Mouse (Mus musculus): ENCODE results near the gene 4632433K11Rik. TPM values are rescaled to one million over a fixed set of nuclear protein-coding genes. Genes with fewer than 3 reads are reported as not detected.
"Not testable (repeated sequence)": the region's sequence is repeated elsewhere in the genome, so short reads cannot be mapped to it uniquely, and the experiment has no call there.

4632433K11Rik gene
- polyA plus RNA-seq (2017; shearing (Covaris generic)), result not detected

DNA sequence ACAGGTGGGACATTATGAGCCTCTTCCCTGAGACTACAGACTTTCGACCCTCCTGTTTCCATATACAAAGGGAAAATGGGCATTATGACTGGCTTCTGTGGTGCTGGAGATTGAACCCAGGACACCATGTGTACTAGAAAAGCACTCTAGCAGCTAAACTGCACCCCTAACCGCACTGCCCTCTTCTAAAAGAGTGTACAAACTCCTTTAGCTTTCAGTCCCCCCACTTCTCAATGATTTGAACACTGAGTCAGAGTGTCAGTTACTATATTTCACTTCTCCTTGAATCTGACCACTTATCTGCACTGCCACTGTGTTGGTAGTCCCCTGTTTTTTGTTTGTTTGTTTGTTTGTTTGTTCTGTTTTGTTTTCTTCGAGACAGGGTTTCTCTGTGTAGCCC, at the start of gene 4632433K11Rik:
TSS of gene 4632433K11Rik (plus strand) at position 301 of the 400 bp plus-strand sequence.
- ATAC-seq, result no peak

DNA sequence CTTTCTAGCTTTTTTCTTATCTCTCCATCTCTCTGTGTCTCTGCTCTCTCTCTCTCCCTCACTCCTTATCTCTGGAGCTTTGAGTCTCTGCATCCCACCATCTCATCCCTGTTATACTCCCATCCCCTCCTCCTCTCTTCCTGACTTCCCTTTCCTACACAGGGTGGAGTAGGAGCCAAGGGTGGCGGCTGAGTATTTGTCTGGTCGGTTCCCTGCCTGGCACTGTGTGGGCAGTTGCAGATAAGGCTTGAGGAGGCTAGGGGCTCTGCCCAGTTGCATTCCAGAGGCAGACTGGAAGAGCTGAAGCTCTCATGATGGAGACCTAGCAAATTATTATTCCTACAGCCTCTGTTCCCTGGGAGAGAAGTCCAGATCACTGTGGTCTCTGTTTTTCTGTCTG, 45.7 kb upstream of the 4632433K11Rik start:
- ATAC-seq, result no peak

DNA sequence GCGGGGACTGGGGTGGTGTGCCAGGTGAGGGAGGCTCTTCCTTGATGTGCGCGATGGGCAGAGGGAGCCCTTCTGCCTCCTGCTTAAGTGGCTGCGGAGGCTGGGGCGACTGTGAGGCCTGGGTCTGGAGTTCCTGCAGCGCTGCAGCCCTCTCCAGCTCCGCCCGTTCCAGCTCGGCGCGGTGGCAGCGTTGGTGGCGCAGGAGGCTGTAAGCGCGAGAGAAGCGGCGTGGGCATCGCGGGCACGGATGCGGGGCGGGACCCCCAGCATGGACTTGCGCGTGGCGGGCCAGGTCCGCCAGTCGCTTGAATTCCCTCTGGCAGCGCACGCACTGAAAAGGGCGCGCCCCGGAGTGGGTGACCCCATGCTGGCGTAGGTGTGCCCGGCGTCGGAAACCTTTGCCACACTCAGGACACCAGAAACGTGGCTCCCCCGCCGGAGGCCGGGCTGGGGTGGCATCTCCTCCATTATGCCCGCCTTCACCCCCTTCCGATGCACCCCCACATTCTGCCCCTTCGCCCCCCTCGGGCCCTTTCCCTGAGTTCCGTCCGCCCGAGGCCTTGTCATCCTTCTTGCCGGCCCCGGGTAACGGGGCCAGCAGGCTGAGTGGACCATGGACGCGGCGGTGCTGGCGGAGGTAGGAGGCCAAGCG, 40.4 kb upstream of the 4632433K11Rik start:
- ATAC-seq, result no peak

DNA sequence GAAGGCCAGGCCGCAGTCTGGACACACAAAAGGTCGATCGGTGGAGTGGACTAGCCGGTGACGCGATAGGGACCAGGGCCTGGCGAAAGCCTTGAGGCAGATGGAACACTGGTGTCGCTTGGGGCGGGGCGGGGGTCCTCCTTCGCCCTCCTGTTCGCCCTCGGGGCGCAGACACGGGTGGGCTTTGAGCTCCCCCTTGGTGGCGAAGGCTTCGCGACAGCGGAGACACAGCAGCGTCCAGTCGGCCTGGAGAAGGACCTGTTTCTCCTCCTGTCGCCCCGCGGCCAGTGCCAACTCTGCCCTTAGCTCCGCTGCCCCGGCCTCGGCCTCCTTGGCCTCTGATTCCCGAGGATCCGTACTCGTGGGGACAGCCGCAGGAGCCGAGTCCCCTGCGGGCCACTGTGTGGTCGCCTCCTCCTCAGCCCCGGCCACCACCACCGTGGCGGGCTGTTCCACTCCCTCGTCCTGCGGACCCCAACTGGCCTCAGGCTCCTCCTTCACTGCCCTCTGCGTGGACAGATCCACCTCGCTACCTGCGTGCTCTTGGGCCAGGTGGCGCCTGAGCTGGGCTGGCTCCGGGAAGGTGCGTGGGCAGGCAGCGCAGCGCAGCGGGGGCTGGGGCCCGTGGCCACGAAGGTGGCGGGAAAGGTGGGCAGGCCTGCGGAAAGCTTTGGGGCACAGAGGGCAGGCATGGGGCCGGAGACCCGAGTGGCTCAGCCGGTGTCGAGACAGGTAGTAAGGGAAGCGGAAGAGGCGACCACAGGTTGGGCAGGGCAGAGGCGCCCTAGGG, 39.7 kb upstream of the 4632433K11Rik start:
- no peak for ATAC-seq

DNA sequence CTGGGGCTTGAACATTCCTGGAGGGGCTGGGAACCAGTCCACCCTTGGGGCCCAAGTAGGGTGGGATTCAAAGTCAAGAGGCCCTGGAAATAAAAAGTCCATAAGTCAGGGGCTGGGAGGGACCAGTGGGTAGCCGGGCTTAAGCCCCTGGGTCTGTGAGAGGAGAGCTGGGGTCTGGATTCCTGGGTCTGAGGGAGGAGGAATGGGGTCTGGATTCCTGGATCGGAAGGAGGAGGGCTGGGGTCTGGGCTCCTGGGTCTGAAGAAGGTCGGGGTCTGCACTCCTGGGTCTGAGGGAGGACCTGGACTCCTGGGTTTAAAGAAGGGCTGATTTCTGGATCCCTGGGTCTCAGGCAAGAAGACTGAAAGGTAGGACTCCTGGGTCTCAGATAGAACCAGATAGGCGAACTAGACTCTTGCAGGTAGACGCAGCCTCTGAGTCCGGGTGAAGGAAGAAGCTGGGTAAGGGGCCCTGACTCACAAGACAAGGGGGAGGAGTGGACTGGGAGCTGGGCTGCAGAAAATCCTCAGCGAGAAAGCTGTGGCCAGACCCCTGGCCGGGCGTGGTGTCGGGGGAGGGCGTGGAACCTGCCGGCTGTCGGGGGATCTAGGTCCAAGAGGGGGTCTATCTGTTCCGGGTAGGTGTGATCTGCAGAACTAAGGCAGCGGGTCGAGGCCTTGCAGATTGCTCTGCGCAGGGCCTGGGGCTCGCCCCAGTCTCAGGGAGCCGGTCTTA, 38.5 kb upstream of the 4632433K11Rik start:
- ATAC-seq, result peak; percentile 33

DNA sequence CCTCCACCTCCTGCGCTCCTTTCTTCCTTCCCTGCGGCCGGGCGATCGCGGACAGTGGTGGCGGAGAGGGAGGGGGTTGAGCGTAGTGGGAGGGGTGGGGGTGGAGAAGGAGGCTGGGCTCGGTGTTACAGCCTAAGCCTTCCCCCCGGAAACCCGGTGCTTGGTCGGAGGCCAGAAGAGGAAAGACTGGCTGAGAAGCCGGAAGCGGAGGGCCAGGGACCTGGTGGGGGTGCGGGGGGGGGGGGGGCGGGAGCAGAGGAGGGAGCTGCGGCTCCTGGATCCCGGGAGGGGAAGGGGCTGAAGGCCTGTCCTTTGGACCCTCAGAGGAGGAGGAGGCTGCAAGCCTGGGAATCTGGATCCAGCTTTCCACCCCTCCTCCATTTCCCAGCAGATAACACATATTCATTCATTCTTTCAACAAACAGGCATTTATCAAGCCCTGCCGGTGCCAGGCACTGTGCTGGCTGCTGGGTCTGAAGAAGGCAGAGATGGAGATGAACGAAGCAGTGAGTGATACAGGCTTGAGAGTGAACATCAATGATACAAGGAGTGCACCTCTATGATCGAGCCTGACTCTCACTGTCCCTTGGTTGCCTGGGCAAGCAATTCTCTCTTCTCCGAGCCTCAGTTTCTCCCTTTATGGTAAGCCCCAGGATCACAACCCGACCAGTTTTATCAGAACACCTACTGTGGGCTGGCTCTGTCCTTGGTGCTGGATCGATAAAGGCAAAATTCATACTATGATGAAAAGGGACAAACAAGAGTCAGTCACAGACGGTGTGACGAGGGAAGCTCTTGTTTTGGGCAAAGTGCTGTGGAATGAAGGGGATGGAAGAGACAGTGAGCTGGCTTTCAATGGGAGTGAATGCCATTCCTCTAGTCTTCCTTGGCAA, 37.7 kb upstream of the 4632433K11Rik start, which contains the start of gene Zfp579:
TSS of gene Zfp579 (minus strand) at position 156 of the 893 bp plus-strand sequence.
- ATAC-seq, result peak; percentile 72

DNA sequence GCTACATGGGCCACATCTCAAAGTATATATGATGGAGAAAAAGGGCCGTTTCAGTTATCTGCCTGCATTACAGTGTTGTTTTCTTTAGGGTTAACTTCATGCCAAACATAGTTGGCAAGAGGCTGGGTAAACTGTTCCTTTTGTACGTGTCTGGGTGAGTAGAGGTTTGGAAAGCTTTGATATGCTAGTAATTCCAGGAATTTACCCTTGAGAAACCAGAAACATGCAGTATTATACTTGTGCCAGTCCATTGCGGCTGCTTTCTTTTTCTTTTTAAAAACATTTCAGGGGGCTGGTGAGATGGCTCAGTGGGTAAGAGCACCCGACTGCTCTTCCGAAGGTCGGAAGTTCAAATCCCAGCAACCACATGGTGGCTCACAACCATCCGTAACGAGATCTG, 37.0 kb upstream of the 4632433K11Rik start:
- no peak for ATAC-seq

DNA sequence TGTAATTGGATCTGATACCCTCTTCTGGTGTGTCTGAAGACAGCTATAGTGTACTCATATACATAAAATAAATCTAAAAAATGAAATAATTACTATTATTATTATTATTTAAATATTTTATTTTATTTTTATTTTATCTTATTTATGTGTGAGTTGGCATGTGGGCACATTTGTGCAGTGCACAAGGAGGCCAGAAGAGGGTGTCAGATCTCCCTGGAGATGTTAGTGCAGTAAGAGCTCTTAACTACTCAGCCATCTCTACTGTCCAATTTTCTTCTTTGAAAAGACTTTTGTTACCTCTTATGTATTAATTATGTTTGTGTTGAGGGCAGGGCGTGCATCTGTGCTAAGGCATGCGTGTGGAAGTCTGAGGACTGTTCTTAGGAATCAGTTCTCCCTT, 34.0 kb upstream of the 4632433K11Rik start:
- peak; percentile 47 for ATAC-seq

DNA sequence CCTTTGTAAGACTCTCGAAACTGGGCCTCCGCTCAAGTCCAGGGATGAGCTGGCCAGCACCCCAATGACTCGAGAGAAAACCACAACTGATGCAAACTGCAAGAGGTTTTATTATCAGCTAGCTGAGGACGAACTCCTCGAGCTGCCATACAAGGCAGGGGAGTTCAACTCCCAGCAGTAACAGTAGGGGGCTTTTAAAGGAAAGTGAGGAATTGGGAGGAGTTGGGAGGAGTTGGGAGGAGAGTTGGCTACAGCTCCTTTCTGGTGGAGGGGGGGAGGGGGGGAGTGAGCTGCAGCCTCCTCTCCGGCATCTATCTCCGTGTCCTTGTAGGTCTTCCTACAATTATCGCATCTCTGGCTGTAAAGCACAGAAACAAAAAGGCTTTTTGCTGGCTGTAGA, 31.0 kb upstream of the 4632433K11Rik start:
- ATAC-seq, result not testable (repeated sequence)

DNA sequence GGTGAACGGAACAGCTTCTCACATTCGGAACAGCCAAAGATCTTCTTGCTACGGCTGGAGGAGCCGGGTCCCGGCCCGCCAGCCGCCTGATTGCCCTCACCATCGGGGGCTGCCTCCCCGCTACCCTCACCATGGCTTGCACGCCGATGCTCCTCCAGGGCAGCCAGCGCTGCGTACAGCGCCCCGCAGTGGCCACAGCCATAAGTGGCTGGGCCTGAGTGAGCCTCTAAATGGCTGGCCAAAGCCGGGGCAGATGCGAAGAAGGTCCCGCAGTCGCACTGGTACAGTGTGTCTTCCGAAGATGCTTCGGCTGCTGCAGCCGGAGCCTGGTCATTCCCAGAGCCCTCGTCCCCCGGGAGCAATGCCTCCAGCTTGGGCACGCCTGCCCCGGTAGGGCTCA, 25.7 kb upstream of the 4632433K11Rik start:
- ATAC-seq, result no peak

DNA sequence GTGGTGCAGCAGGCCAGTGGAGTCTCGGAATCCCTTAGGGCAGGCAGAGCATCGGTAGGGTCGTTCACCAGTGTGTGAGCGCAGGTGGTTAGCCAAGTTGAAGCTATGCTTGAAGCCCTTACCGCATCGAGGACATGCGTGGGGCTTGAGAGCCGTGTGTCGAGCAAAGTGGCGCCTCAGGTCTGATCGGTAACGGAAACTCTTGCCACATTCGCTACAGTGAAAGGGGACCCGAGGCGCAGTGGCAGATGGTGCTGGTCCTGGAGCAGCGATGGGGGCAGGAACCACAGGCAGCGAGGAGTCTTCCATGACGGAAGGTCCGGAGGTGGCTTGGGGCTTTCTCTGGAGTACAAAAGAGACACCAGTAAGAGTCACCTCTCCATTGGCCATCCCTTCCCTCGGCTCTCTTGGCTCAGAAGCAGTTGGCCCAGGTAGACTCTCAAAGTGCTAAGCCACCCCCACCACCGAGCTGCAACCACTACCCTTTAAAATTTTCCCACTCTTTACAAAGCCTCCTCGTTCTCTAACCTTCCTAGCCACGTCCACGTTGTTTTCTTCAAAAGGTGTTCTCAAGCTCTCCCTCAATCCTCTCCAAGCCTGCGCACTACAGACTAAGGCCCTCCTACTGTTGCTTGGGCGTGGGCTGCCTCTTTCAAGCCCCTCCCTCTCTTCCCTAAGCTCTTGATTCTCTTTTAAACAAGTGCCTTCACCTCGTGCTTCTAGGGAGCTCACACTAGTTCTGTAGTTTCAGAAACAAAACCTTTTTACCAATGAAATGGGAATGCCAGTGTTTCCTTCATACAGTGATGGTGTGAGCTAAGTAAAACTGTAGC, 21.0 kb upstream of the 4632433K11Rik start:
- ATAC-seq, result no peak

DNA sequence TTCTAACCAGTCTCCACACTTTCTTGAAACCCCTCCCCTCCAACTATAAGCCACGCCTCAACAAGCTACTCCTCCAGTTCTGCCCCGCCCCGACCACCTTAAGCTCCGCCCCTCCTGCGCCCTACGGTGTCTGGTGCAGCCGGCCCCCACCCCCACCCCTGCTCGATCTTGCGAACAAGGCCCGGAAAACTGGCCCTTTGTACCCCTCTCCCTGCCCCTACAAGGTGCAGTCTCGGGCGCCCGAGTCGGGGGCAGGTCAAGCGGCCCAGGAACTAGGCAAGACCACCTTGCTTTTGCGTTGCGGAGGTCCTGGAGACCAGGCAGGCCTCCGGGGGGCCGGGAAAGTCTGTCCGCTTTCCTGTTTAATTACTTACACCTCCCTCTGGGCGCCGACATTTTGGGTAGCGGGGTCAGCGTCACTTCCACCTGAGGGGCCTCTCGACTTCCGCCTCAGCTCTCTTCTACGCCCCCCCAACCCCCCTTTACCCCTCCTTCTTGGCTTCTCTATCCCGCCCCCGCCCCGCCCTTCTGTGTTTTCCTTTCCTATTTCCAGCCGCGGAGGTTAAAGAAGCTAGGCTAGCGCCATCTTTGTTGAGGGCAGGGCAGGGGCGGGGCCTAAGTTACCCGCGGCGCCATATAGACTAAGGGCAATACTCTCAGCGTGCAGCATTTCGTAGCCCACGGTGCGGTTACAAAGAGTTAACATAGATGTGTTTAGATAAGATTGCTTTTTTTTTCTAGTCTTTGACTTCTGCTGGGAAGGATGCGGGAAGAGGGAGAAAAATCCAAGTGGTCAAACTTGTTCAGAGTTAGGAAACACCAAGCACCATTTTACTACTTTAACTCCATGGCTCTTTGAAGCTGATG, 19.4 kb upstream of the 4632433K11Rik start, which contains the start of the genes Zfp524 and Fiz1:
TSS of gene Zfp524 (plus strand) at position 165 of the 867 bp plus-strand sequence.
TSS of gene Fiz1 (minus strand) at position 447 of the 867 bp plus-strand sequence.
- ATAC-seq, result peak; percentile 74

DNA sequence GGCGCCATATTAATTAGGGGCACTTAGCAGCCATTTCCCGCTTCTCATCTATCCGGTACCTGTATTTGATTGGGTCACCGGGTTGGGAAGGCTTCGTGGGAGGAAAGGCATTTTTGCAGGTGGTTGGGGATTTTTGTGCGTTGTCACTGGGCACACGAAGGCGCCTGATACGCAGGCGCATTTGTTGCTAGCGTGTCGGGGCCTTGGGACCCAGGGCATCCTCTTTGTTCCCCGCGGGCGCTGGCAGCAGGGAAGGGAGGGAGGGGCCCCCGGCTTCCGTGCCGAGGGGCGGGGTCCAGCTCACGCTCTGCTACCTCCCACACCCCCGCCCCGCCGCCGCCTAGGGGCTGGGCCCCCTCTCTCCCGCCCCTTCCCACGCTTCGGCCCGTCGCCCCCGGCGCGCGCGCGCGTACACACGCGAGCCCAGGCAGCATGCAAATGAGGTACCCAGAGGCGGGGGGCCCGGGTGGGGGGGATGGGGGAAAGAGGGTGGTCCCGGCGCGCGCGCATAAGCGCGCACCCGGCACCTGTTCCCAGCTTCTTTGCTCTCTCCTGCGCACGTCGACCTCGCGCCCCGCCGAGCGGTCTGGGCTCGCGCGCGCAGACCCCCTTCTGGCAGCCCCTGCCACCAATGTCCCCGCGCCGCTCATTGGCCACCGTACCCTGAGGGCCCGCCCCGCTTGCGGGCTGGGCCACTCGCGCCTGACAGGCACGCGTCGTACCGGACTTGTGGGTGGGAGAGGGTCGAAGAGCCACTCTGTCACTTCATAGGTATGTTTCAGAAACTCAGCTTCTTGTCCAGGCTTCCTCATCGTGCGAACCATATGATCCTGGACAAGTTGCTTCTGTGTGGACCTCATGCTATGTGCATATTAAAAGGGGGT, 18.6 kb upstream of the 4632433K11Rik start, which contains the start of gene Gm44973:
TSS of gene Gm44973 (plus strand) at position 379 of the 884 bp plus-strand sequence.
- ATAC-seq, result peak; percentile 78

DNA sequence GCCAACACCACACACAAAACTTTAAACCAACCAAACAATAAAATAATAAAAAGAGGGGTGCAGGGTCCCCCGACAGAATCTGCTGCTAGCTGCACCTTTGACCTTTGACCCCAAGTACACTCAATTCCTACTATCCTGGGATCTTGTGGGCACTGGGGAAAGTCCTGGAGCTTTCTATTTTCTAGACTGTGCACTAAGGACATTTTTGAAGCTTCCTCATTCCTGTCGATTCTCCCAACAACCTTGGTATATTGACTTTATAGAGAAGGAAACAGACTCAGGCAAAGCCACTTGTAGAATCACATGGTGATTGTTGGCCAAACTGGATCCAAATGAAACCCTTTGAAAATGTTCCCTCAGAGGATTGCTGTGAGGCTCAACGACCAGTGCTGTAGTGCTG, 17.9 kb upstream of the 4632433K11Rik start:
- no peak for ATAC-seq

DNA sequence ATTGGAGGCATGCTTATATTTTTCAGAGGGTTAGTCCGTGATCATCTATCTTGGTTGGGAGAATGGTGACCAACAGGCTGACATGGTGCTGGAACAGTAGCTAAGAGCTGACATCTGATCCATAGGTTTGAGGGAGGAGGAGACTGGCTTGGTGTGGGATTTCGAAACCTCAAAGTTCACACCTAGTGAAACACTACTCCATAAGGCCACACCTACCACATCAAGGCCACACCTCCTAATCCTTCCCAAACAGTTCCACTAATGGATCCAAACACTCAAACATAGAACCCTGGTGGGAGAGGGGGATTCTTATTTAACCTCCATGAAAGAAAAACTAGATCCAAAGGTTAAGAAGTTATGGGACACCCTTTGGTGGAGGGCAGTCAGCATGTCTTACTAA, 17.0 kb upstream of the 4632433K11Rik start:
- no peak for ATAC-seq

DNA sequence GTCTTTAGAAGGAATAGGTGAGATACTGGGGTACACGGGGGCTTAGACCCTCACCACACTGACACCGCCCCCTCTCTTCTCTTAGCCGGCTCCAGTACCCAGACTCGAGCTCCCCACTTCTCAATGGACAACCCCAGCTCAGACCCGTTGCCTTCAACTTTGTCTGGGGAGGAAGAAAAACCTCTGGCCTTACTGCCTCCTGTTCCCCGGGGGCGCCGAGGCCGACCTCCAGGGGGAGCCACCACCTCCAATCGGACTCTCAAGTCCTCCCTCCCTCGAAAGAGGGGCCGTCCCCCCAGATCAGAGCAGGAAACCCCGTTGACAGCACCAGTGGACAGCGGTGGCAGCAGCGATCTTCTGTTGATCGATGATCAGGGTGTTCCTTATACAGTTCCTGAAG, 16.6 kb upstream of the 4632433K11Rik start:
- no peak for ATAC-seq

DNA sequence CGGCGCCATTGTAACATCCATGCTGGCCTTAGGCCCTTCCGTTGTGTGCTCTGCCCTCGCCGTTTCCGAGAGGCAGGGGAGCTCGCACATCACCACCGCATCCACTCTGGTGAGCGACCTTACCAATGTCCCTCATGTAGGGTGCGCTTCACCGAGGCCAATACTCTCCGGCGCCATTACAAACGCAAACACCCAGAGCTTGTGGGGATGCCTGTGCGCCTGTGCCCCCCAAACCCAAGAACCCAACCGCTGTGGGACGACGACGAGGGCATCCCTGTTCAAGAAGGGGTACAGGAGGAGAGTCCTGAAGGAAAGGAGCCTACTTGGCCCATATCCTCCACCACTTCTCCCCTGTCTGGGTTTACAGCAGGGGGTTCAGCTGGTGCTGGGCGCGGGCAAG, 16.0 kb upstream of the 4632433K11Rik start:
- no peak for ATAC-seq

DNA sequence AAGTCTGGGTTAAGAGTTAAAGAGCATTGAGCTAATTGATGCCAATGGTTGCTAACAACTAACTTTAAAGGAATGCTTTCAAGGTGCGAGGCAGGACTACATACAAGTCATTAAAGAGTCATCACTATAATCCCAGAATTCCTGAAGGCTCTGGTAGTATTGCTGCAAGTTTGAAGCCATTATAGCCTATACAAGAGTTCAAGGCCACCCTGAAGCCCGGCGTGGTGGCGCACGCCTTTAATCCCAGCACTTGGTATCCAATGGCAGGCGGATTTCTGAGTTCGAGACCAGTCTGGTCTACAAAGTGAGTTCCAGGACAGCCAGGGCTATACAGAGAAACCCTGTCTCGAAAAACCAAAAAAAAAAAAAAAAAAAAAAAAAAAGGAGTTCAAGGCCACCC, 14.3 kb upstream of the 4632433K11Rik start:
- ATAC-seq, result not testable (repeated sequence)
